Mouse (Mus musculus): Measurements from ENCODE around the gene Olah. TPM values are rescaled to one million over a fixed set of nuclear protein-coding genes. Genes with fewer than 3 reads are reported as not detected.

Gene Olah
- polyA plus RNA-seq, 1 experiment from 2014 or later, result not detected

DNA sequence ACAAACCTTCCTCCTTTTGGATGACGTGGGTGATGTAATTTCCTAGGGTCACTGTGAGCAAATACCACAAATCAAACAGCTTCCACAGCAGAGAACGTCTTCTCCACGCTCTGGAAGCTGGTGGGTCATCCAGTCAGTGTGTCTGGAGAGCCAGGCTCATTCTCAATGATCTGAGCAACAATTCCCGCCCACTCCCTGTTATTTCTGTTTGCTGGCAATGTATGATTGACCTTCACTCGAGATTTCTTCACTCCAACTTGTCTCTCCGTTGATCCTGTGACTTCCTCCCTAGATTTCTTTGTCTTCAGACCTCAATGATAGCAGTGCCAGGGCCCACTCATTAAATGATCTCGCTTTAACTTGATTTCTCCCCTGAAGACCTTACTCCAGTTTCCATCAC lies 10.7 kb upstream of the Olah start:
- H3K36me3 ChIP-seq, result no peaks in the 10 kb centered on the region
- whole genome bisulfite sequencing, result 78% methylated on average over 7 of the region's 7 CpGs
- H3K4me3 ChIP-seq, result no peak overlapping the region
- no peaks in the 10 kb centered on the region for H3K9me3 ChIP-seq
- H3K4me1 ChIP-seq, result no peaks in the 10 kb centered on the region
- H3K27me3 ChIP-seq (ENCODE audit: insufficient read depth, poor library complexity, severe bottlenecking), result no peaks in the 10 kb centered on the region
- no peak for DNase-seq (ENCODE audit: low spot score)
- no peak overlapping the region for H3K27ac ChIP-seq

GRCm38 (mm10) chr2:3405981-3406380 lies 9.0 kb upstream of the Olah start:
- Histone ChIP-seq H3K9me3 (no peaks in the 10 kb centered on the region), H3K27me3 (ENCODE audit: insufficient read depth, poor library complexity, severe bottlenecking) (no peaks in the 10 kb centered on the region), H3K36me3 (no peaks in the 10 kb centered on the region), H3K4me3 (no peak overlapping the region), H3K27ac (no peak overlapping the region), H3K4me1 (no peaks in the 10 kb centered on the region)
- no peak for DNase-seq (ENCODE audit: low spot score)
- 66% methylated on average over 4 of the region's 4 CpGs for WGBS

DNA sequence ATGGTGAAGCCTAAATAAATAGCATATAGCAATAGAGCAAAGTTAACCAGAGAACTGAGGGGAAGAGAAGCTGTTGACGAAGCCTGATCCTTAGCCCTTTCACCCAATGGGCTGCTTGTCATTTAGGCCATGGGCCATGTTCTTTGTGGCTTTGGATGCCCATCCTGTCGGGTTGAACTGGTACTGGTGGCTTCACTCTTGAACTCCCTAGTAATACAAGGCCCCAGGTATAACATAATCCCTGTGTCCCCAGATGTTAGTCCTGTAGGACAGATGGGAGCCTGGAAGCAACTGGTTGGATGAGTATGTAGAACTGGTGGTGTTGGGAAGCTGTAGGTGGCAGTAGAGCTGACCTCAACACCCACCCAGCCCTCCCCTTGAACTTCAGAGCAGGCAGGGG lies 5.1 kb downstream of the Olah start:
- Histone ChIP-seq H3K9me3 (no peaks in the 10 kb centered on the region), H3K4me1 (no peaks in the 10 kb centered on the region), H3K36me3 (no peaks in the 10 kb centered on the region), H3K27me3 (ENCODE audit: insufficient read depth, poor library complexity, severe bottlenecking) (no peaks in the 10 kb centered on the region), H3K4me3 (no peak overlapping the region), H3K27ac (no peak overlapping the region)
- no peak for DNase-seq (ENCODE audit: low spot score)
- 69% methylated on average over 2 of the region's 2 CpGs for WGBS

DNA sequence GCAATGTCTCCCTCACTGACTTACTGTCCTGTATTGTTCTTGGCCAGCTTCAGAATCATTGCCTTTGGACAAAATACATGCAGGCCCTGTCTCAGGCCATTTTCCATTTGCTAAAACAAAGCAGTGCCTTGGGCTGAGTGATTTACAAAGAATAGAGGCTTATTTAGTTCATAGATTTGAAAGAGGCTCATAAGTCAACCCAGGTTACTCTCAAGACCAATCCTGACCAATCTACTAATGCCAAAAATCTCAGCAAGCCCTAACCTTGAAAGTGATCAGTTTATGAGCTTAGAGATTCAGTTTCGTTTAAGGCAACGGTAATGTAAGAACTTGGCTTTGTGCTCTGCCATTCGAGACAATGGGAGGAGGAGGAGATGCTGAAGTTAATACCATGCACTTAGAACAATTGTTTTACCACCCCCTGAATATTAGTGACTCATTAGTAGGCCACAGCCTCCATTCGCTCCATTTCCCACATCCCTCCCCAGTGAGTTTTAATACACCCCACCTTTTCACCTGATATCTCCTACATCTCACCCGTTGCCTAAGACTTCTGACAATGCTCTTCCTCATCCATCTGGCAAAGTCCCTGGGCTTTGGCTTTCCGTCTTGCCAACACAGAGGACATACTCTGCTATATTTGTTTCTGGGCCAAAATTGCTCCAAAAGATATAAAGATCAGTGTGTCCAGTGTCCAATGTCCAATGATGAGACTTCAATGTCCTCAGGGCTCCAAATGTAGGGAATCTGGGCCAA lies 9.7 kb downstream of the Olah start:
- no peak overlapping the region for H3K27ac ChIP-seq
- no peak overlapping the region for H3K4me3 ChIP-seq
- H3K9me3 ChIP-seq, result no peaks in the 10 kb centered on the region
- H3K27me3 ChIP-seq (ENCODE audit: insufficient read depth, poor library complexity, severe bottlenecking), result no peaks in the 10 kb centered on the region
- 86% methylated on average over 6 of the region's 6 CpGs for WGBS
- no peak for DNase-seq (ENCODE audit: low spot score)
- H3K4me1 ChIP-seq, result no peaks in the 10 kb centered on the region
- H3K36me3 ChIP-seq, result no peaks in the 10 kb centered on the region

DNA sequence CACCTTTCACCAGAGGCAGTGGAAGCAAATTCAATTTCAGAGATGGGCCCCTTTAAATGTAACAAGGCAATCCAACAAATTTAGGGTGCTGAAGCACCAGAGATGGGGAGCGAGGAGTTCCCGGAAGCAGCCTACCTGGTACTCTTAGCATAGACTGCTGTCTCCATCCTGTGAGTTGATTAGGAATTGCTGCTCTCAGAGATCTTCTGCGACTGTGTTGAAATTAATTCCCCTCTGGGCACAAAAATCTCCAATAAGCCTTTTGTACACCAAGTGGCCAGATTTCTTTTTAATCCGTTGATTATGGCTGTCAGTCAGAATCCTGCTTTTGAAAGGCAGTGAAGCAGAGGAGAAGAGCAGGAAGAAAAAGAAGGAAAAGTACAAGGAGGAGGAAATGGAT lies 31.9 kb downstream of the Olah start:
- Histone ChIP-seq H3K36me3 (no peaks in the 10 kb centered on the region), H3K9me3 (no peaks in the 10 kb centered on the region), H3K27ac (no peak overlapping the region), H3K4me3 (no peak overlapping the region), H3K27me3 (ENCODE audit: insufficient read depth, poor library complexity, severe bottlenecking) (no peaks in the 10 kb centered on the region), H3K4me1 (no peaks in the 10 kb centered on the region)
- WGBS, result 77% methylated on average over 4 of the region's 4 CpGs
- DNase-seq (ENCODE audit: low spot score), result no peak

DNA sequence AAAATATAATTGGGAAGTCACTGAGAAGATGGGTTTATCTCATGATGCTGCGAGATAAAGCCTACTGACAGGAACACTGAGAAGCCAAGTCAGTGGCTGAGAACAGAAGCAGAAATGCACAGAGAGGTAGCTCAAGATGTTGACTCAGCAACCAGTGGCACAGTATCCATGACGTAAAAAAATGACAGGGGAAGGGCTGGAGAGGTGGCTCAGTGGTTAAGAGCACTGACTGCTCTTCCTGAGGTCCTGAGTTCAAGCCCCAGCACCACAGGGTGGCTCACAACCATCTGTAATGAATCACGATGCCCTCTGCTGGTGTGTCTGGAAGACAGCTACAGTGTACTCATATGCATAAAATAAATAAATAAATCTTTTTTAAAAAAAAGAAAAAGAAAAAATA lies 35.9 kb downstream of the Olah start:
- WGBS, result 71% methylated on average over 3 of the region's 3 CpGs
- Histone ChIP-seq H3K27me3 (ENCODE audit: insufficient read depth, poor library complexity, severe bottlenecking) (no peaks in the 10 kb centered on the region), H3K27ac (no peak overlapping the region), H3K9me3 (no peaks in the 10 kb centered on the region), H3K4me1 (no peaks in the 10 kb centered on the region), H3K4me3 (no peak overlapping the region), H3K36me3 (no peaks in the 10 kb centered on the region)
- DNase-seq (ENCODE audit: low spot score), result no peak

DNA sequence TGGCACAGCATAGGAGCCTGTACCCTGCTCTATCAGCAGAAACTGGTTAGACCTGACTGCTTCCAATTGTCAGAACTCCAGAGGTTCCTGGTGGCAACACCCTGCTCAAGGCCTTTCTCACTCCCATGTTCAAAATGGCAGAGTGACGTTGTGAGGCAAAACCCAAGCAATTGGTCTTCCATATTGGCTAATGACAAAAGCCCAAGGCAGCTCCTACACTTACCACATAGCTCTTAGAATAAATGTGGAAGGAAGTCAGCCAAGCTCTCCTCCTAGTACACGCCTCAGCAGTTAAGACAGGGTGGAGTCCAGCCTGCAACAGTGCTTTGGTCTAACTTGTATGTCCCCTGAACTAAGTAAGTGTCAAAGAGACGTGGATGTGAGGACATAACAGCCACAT lies 39.1 kb downstream of the Olah start:
- DNase-seq (ENCODE audit: low spot score), result peak; percentile 25
- no peaks in the 10 kb centered on the region for H3K36me3 ChIP-seq
- no peaks in the 10 kb centered on the region for H3K4me1 ChIP-seq
- no peaks in the 10 kb centered on the region for H3K9me3 ChIP-seq
- H3K27ac ChIP-seq, result no peak overlapping the region
- WGBS, result 70% methylated on average over 3 of the region's 3 CpGs
- no peak overlapping the region for H3K4me3 ChIP-seq
- H3K27me3 ChIP-seq (ENCODE audit: insufficient read depth, poor library complexity, severe bottlenecking), result no peaks in the 10 kb centered on the region

- 72% methylated on average over 3 of the region's 3 CpGs for WGBS
- DNase-seq (ENCODE audit: low spot score), result peak; percentile 46
- Histone ChIP-seq H3K36me3 (no peaks in the 10 kb centered on the region), H3K9me3 (no peaks in the 10 kb centered on the region), H3K4me1 (no peaks in the 10 kb centered on the region), H3K4me3 (no peak overlapping the region), H3K27ac (no peak overlapping the region), H3K27me3 (ENCODE audit: insufficient read depth, poor library complexity, severe bottlenecking) (no peaks in the 10 kb centered on the region)
These were observed 40.7 kb downstream of the Olah start for GRCm38 (mm10) chr2:3356311-3356710.

DNA sequence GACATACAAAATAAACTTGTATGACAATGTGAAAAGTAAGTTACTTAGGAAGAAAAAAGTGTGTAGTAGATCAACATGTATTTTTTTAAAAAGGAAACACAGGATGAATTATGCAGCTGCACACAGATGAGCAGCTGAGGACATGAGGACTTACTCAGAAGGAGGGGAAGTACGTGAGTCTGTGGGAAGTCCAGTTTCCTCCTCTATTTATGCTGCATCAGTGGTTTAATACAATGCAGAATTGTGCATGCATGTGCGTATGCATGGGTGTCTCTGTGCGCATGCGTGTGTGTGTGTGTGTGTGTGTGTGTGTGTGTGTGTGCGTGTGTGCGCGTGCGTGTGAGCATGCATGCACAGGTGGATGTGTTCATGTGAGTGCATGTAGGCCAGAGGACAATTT lies 41.2 kb downstream of the Olah start:
- DNase-seq (ENCODE audit: low spot score), result no peak
- Histone ChIP-seq H3K36me3 (no peaks in the 10 kb centered on the region), H3K27ac (no peak overlapping the region), H3K4me3 (no peak overlapping the region), H3K9me3 (no peaks in the 10 kb centered on the region), H3K27me3 (ENCODE audit: insufficient read depth, poor library complexity, severe bottlenecking) (no peaks in the 10 kb centered on the region), H3K4me1 (no peaks in the 10 kb centered on the region)
- WGBS, result 85% methylated on average over 8 of the region's 8 CpGs

DNA sequence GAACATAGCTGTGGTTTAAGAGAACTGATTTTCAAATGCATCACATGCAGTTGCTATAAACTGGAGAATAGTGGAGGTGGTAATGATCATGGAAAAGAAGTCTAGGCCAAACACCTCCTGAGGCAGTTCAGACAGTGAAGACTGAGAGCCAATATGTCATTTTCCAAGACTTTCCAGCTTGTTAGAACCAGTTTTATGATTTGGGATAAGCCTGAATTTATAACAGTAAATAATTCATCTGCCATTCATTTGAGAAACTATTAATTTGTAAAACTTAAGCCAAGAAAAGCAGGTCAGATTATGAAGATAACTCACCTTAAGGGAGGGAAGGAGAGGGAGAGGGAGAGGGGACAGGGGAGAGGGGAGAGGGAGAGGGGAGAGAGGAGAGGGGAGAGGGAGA lies 43.9 kb downstream of the Olah start:
- Histone ChIP-seq H3K27me3 (ENCODE audit: insufficient read depth, poor library complexity, severe bottlenecking) (no peaks in the 10 kb centered on the region), H3K36me3 (no peaks in the 10 kb centered on the region), H3K4me3 (no peak overlapping the region), H3K27ac (no peak overlapping the region), H3K4me1 (no peaks in the 10 kb centered on the region), H3K9me3 (no peaks in the 10 kb centered on the region)
- DNase-seq (ENCODE audit: low spot score), result no peak

DNA sequence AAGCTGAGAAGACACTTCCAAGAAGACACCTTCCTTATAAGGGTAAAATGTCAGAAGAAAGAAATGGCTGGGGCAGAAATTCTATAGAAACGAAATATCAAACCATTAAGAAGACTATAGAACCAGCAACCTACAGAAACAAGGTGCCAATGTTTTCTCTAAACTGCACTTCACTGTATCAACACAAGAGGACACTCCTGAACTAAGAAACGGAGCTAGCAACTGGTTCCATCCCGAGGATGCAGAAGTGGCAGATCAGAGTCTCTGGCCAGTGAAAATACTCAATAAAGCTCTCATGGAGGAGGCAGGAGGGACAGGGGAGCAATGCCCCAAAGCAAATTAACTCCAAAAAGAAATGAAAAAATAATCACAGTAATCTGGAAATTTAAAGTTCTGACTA lies 48.1 kb downstream of the Olah start:
- Histone ChIP-seq H3K36me3 (no peaks in the 10 kb centered on the region), H3K4me3 (no peak overlapping the region), H3K27me3 (ENCODE audit: insufficient read depth, poor library complexity, severe bottlenecking) (0 out of 2 replicates have a peak, but pooled peaks cover 6% of the 10 kb centered on the region), H3K27ac (no peak overlapping the region), H3K4me1 (no peaks in the 10 kb centered on the region), H3K9me3 (no peaks in the 10 kb centered on the region)
- DNase-seq (ENCODE audit: low spot score), result no peak
- 18% methylated on average over 3 of the region's 3 CpGs for WGBS

DNA sequence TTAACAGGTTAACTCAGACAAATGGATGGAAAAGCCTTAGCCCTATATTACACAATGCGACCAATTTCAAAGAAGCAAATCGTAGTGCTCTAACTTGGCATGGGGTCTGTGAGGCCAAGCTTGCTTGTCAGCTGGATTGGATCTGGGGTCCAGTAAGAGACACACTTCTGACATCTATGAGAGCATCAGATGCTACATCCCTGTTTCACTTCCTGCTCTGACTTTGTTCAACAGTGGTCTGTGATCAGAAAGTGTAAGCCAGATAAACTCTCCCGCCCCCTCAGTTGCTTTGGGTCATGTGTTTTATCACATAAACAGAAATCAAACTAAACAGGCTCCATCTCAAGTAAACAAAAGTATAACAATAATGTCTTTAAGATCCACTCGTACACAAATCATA lies 48.6 kb downstream of the Olah start:
- Histone ChIP-seq H3K4me1 (no peaks in the 10 kb centered on the region), H3K4me3 (no peak overlapping the region), H3K9me3 (no peaks in the 10 kb centered on the region), H3K27me3 (ENCODE audit: insufficient read depth, poor library complexity, severe bottlenecking) (0 out of 2 replicates have a peak, but pooled peaks cover 6% of the 10 kb centered on the region), H3K36me3 (no peaks in the 10 kb centered on the region), H3K27ac (no peak overlapping the region)
- 70% methylated on average over 4 of the region's 4 CpGs for WGBS
- DNase-seq (ENCODE audit: low spot score), result no peak

- WGBS, result 6% methylated on average over 20 of the region's 20 CpGs
- DNase-seq (ENCODE audit: low spot score), result peak; percentile 90
- Histone ChIP-seq H3K4me1 (peaks cover 15% of the 10 kb centered on the region), H3K27me3 (ENCODE audit: insufficient read depth, poor library complexity, severe bottlenecking) (peaks cover 11% of the 10 kb centered on the region; the same call in 1 of the 2 replicates), H3K36me3 (no peaks in the 10 kb centered on the region), H3K4me3 (peak within 1 kb of the TSS; percentile 55), H3K27ac (no peak within 1 kb of the TSS), H3K9me3 (no peaks in the 10 kb centered on the region)
These were observed 61.3 kb downstream of the Olah start, which contains the start of gene Acbd7 for GRCm38 (mm10) chr2:3335611-3336301. TSS of gene Acbd7 (plus strand) at chr2:3336168.
